Mouse (Mus musculus): ENCODE measurements around the gene Lmbr1l. TPM values are rescaled to one million over a fixed set of nuclear protein-coding genes. Genes with fewer than 3 reads are reported as not detected.
"Not testable (repeated sequence)": the region's sequence is repeated elsewhere in the genome, so short reads cannot be mapped to it uniquely, and the experiment has no call there.

The Lmbr1l gene
- polyA plus RNA-seq, 1 experiment = 404 TPM

DNA sequence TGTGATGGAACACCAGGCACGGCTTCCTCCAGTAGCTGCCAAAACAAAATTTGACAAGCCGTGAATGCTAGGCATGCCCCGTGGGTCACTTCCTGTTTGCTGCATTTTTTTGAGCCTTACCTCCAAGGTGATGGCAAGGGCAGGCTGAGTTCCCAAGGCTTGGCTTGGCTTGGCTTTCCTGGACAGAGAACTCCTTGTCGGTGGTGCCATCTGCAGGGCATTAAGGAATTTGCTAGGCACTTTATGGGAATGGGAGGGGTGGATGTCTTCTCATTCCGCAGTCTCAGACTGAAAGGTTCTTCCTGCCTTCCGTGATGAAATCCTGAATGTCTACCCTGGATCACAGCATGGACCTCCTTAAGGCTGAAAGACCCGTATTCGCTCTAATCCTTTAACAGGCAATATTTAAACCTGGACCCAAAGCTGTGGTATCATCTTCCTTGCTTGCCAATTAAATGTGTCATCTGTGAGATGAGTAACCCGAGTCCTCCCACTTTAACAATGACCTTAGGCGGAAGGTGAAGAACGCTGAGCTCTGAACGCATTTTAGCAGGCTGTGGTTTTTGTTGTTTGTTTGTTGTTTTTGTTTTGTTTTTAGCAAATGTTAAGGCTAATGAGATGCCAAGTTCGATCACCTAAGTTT, 10.7 kb upstream of the Lmbr1l start:
- H3K27me3 ChIP-seq (ENCODE audit: control insufficient read depth, insufficient read depth, low read length) = no peaks in the 10 kb centered on the region
- 50% methylated on average over 13 of the region's 13 CpGs for WGBS
- no peak overlapping the region for H3K27ac ChIP-seq (ENCODE audit: control insufficient read depth, insufficient read depth, low read length)
- TF ChIP-seq POLR2A (IDR thresholded peaks at IDR 0.05; ENCODE audit: control insufficient read depth, extremely low read depth, insufficient read depth, low read length, poor library complexity) (no peak), CTCF (IDR thresholded peaks at IDR 0.05; ENCODE audit: borderline replicate concordance, control insufficient read depth, extremely low read depth, insufficient read depth, low read length, poor library complexity) (no peak)
- peaks cover 8% of the 10 kb centered on the region; the same call in 1 of the 2 replicates for H3K36me3 ChIP-seq (ENCODE audit: control insufficient read depth, insufficient read depth, low read length)
- DNase-seq = peak; percentile 17
- H3K4me1 ChIP-seq (replicated peaks; ENCODE audit: control insufficient read depth, insufficient read depth, low read length) = peaks cover 13% of the 10 kb centered on the region
- no peak overlapping the region for H3K4me3 ChIP-seq (ENCODE audit: control insufficient read depth, insufficient read depth, low read length)

GRCm38 (mm10) chr15:98927566-98927965, 9.5 kb upstream of the Lmbr1l start:
- 24% methylated on average over 5 of the region's 5 CpGs for WGBS

DNA sequence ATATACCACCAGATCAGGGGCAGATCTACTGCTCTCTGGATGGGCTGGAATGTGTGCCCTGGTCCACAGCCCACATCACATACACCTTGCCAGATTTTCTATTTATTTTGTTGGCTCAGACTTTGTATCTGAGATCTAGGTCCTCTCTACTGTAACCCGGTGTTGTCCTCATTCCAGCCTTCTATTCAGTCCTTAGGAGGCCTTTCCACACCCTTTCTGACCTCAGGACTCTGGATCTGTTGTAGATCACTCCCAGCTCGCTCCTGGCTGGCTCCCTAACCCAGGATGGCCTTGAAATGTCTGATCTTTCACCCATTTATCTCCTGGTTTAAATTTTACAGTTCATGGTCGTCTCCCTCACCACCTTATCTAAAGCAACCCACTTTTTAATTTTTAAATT, 6.7 kb upstream of the Lmbr1l start:
- DNase-seq = no peak
- TF ChIP-seq CTCF (IDR thresholded peaks at IDR 0.05; ENCODE audit: borderline replicate concordance, control insufficient read depth, extremely low read depth, insufficient read depth, low read length, poor library complexity) = no peak
- no peak for TF ChIP-seq POLR2A (IDR thresholded peaks at IDR 0.05; ENCODE audit: control insufficient read depth, extremely low read depth, insufficient read depth, low read length, poor library complexity)
- H3K27me3 ChIP-seq (ENCODE audit: control insufficient read depth, insufficient read depth, low read length) = no peaks in the 10 kb centered on the region
- peaks cover 10% of the 10 kb centered on the region for H3K4me1 ChIP-seq (replicated peaks; ENCODE audit: control insufficient read depth, insufficient read depth, low read length)
- H3K36me3 ChIP-seq (ENCODE audit: control insufficient read depth, insufficient read depth, low read length) = no peaks in the 10 kb centered on the region
- WGBS = 89% methylated on average over 3 of the region's 3 CpGs
- no peak overlapping the region for H3K27ac ChIP-seq (ENCODE audit: control insufficient read depth, insufficient read depth, low read length)
- H3K4me3 ChIP-seq (ENCODE audit: control insufficient read depth, insufficient read depth, low read length) = no peak overlapping the region

More at GRCm38 (mm10) chr15:98927566-98927965, 9.5 kb upstream of the Lmbr1l start:
- Histone ChIP-seq H3K27ac (ENCODE audit: control insufficient read depth, insufficient read depth, low read length) (no peak overlapping the region), H3K4me1 (replicated peaks; ENCODE audit: control insufficient read depth, insufficient read depth, low read length) (peaks cover 10% of the 10 kb centered on the region), H3K27me3 (ENCODE audit: control insufficient read depth, insufficient read depth, low read length) (no peaks in the 10 kb centered on the region), H3K4me3 (ENCODE audit: control insufficient read depth, insufficient read depth, low read length) (no peak overlapping the region), H3K36me3 (ENCODE audit: control insufficient read depth, insufficient read depth, low read length) (peaks cover 8% of the 10 kb centered on the region; the same call in 1 of the 2 replicates)
- TF ChIP-seq POLR2A (IDR thresholded peaks at IDR 0.05; ENCODE audit: control insufficient read depth, extremely low read depth, insufficient read depth, low read length, poor library complexity) (no peak), CTCF (IDR thresholded peaks at IDR 0.05; ENCODE audit: borderline replicate concordance, control insufficient read depth, extremely low read depth, insufficient read depth, low read length, poor library complexity) (no peak)
- DNase-seq = no peak

DNA sequence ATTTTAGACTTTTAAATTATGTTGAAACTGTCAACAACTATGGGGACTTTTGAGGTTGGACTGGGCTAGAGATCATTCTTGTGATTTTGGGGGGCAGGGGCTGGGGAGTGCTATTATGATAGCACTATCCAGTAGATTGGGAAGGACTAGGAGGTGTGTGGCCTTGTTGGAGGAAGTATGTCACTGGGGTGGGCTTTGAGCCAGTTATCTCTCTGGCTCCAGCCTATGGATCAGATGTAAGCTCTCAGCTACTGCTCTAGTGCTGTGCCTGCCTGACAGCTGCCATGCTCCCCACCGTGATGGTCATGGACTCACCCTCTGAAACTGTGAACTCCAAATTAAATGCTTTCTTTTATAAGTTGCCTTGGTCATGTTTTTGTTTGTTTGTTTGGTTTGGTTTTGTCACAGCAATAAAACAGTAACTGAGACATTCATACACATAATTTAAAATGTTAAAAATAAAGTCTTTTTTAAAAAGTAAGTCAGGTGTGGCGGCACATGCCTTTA, 5.1 kb upstream of the Lmbr1l start:
- H3K27me3 ChIP-seq (ENCODE audit: control insufficient read depth, insufficient read depth, low read length) = no peaks in the 10 kb centered on the region
- H3K4me3 ChIP-seq (ENCODE audit: control insufficient read depth, insufficient read depth, low read length) = no peak overlapping the region
- H3K27ac ChIP-seq (ENCODE audit: control insufficient read depth, insufficient read depth, low read length) = no peak overlapping the region
- no peak for DNase-seq
- H3K36me3 ChIP-seq (ENCODE audit: control insufficient read depth, insufficient read depth, low read length) = no peaks in the 10 kb centered on the region
- TF ChIP-seq CTCF (IDR thresholded peaks at IDR 0.05; ENCODE audit: borderline replicate concordance, control insufficient read depth, extremely low read depth, insufficient read depth, low read length, poor library complexity) (no peak), POLR2A (IDR thresholded peaks at IDR 0.05; ENCODE audit: control insufficient read depth, extremely low read depth, insufficient read depth, low read length, poor library complexity) (no peak)
- H3K4me1 ChIP-seq (replicated peaks; ENCODE audit: control insufficient read depth, insufficient read depth, low read length) = peaks cover 6% of the 10 kb centered on the region; the same call in 1 of the 2 replicates
- WGBS = 94% methylated on average over 2 of the region's 2 CpGs

DNA sequence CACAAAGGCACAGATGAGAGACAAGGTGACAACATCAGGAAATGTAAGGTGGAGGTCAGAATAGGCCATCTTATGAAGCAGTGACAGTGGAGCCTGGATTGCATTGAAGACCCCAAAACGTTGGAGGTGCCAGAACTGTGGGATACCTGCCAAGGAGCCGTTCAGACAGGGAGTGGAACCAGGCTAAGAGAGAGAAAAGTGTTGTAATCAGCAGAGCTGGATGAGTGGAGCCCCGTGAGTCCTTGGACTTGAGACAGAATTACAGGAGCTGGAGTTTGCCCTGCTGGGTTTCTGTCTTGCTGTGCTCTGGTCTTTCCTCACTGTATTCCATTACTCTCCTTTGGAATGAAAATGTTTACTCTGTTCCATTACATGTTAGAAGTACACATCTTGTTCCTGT, 4.5 kb upstream of the Lmbr1l start:
- no peak overlapping the region for H3K27ac ChIP-seq (ENCODE audit: control insufficient read depth, insufficient read depth, low read length)

DNA sequence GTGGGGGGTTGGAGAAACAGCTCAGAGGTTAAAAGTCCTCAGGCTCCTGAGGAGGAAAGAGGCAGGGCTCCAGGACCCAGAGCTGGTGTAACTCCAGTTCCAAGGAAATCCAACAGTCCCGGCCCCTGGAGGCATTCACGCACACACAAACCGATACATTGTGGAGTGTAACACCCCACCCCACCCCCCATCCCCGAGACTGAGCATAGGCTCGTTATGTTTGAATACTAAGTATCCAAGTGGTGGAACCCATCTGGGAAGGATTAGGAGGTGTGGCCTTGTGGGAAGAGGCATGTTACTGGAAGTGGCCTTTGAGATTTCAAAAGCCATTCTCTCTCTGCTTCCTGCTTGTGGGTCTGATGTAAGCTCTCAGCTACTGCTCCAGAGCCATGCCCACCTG, 3.5 kb upstream of the Lmbr1l start:
- TF ChIP-seq CTCF (IDR thresholded peaks at IDR 0.05; ENCODE audit: borderline replicate concordance, control insufficient read depth, extremely low read depth, insufficient read depth, low read length, poor library complexity) = no peak
- TF ChIP-seq POLR2A (IDR thresholded peaks at IDR 0.05; ENCODE audit: control insufficient read depth, extremely low read depth, insufficient read depth, low read length, poor library complexity) = no peak
- Histone ChIP-seq H3K27ac (ENCODE audit: control insufficient read depth, insufficient read depth, low read length) (no peak overlapping the region), H3K4me1 (replicated peaks; ENCODE audit: control insufficient read depth, insufficient read depth, low read length) (peaks cover 4% of the 10 kb centered on the region), H3K36me3 (ENCODE audit: control insufficient read depth, insufficient read depth, low read length) (no peaks in the 10 kb centered on the region), H3K4me3 (ENCODE audit: control insufficient read depth, insufficient read depth, low read length) (no peak overlapping the region), H3K27me3 (ENCODE audit: control insufficient read depth, insufficient read depth, low read length) (no peaks in the 10 kb centered on the region)
- WGBS = 98% methylated on average over 5 of the region's 5 CpGs
- DNase-seq = no peak

More for the DNA sequence above, 4.5 kb upstream of the Lmbr1l start:
- Histone ChIP-seq H3K36me3 (ENCODE audit: control insufficient read depth, insufficient read depth, low read length) (no peaks in the 10 kb centered on the region), H3K4me3 (ENCODE audit: control insufficient read depth, insufficient read depth, low read length) (no peak overlapping the region), H3K27me3 (ENCODE audit: control insufficient read depth, insufficient read depth, low read length) (no peaks in the 10 kb centered on the region), H3K4me1 (replicated peaks; ENCODE audit: control insufficient read depth, insufficient read depth, low read length) (peaks cover 4% of the 10 kb centered on the region; the same call in 1 of the 2 replicates)
- TF ChIP-seq CTCF (IDR thresholded peaks at IDR 0.05; ENCODE audit: borderline replicate concordance, control insufficient read depth, extremely low read depth, insufficient read depth, low read length, poor library complexity) = no peak
- TF ChIP-seq POLR2A (IDR thresholded peaks at IDR 0.05; ENCODE audit: control insufficient read depth, extremely low read depth, insufficient read depth, low read length, poor library complexity) = no peak
- 79% methylated on average over 3 of the region's 3 CpGs for WGBS
- DNase-seq = no peak

GRCm38 (mm10) chr15:98918499-98918895, 466 bp upstream of the Lmbr1l start:
- whole genome bisulfite sequencing = 14% methylated on average over 8 of the region's 8 CpGs
- Histone ChIP-seq H3K27ac (ENCODE audit: control insufficient read depth, insufficient read depth, low read length) (peak overlapping the region; percentile 48; the same call in 1 of the 2 replicates), H3K4me1 (replicated peaks; ENCODE audit: control insufficient read depth, insufficient read depth, low read length) (peaks cover 18% of the 10 kb centered on the region), H3K4me3 (ENCODE audit: control insufficient read depth, insufficient read depth, low read length) (peak overlapping the region; percentile 49)
- DNase-seq; H3K27me3 ChIP-seq (ENCODE audit: control insufficient read depth, insufficient read depth, low read length); H3K36me3 ChIP-seq (ENCODE audit: control insufficient read depth, insufficient read depth, low read length): not testable (repeated sequence)
